Mouse (Mus musculus): ENCODE measurements around the gene Edrf1. TPM values are rescaled to one million over a fixed set of nuclear protein-coding genes. Genes with fewer than 3 reads are reported as not detected.

Edrf1 gene
- polyA plus RNA-seq, 1 experiment = 5.2 TPM

DNA sequence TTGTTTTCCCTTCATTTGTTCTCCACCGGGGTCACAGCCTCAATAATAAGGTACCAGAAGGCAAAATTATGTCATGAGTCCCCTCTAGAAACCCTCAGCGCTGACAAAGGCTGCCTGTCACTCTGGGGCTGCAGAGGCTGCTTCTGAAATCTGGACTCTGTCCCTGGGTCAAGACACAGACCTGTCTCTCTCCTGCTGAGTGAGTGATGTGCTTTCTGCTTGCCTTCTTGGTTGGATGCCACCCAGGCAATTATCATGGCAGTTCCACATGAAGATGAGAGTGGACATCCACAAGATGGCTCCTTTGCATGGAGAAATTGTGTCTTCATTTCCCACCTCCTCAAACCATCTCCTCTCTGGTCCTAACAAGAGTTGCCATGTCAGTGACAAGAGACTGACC, 34.2 kb upstream of the Edrf1 start:
- no peaks in the 10 kb centered on the region for H3K79me2 ChIP-seq (ENCODE audit: control insufficient read depth, insufficient read depth)

DNA sequence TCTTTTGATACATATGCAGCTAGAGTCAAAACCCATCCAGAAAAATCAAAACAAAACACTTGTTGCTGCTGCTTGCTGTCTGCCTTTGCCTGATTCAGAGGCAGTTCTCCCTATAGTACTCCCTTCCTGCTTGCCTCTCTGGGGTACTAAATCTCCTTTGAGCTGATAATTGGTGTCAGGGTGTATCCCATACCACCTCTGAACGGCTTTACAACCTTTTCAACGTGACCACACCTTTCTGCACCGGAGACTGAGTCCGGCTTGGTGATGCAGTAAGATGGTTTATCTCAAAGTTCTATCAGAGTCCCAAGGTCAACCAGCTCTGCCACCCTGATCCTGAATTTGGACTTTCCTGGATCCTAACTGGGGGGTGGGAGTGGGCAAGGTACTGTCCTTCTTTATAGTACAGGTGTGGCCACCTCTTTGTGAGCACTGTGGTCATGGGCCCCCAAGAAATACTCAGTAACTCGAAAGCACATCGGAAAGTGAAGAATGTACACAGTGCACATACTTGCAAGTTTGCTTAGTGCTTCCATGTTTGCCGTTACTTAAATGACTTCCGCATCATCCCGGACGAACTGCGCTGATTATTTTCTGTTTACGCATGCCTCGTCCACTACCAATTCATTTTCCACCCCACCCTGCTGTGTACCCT, 32.8 kb upstream of the Edrf1 start:
- Histone ChIP-seq H3ac (ENCODE audit: control insufficient read depth, insufficient read length) (no peak overlapping the region), H3K4me2 (ENCODE audit: low read depth) (no peak overlapping the region), H3K4me3 (no peak overlapping the region), H3K36me3 (ENCODE audit: control insufficient read depth, insufficient read depth) (no peaks in the 10 kb centered on the region), H3K27me3 (ENCODE audit: control insufficient read depth, insufficient read depth, insufficient read length) (peaks cover 17% of the 10 kb centered on the region), H3K79me2 (ENCODE audit: control insufficient read depth, insufficient read depth) (no peaks in the 10 kb centered on the region)
- TF ChIP-seq SRF (IDR thresholded peaks at IDR 0.05; ENCODE audit: control insufficient read depth, insufficient read length, low read depth) (no peak), E2F4 (IDR thresholded peaks at IDR 0.05; ENCODE audit: insufficient read depth) (no peak), POLR2A (IDR thresholded peaks at IDR 0.05; ENCODE audit: insufficient read length, low read depth) (no peak), MYOD1 (IDR thresholded peaks at IDR 0.05; ENCODE audit: control insufficient read depth in 1 of 3, insufficient read length in 2 of 3, low read depth in 2 of 3) (no peak), POLR2AphosphoS2 (IDR thresholded peaks at IDR 0.05; ENCODE audit: insufficient read length, low read depth) (no peak), REST (IDR thresholded peaks at IDR 0.05; ENCODE audit: insufficient read depth, insufficient read length) (no peak), USF1 (IDR thresholded peaks at IDR 0.05; ENCODE audit: low read depth) (no peak)

More for the DNA sequence above, 34.2 kb upstream of the Edrf1 start:
- no peak overlapping the region for H3K4me3 ChIP-seq
- no peak overlapping the region for H3ac ChIP-seq (ENCODE audit: control insufficient read depth, insufficient read length)
- TF ChIP-seq SRF (IDR thresholded peaks at IDR 0.05; ENCODE audit: control insufficient read depth, insufficient read length, low read depth) (no peak), REST (IDR thresholded peaks at IDR 0.05; ENCODE audit: insufficient read depth, insufficient read length) (no peak), POLR2AphosphoS2 (IDR thresholded peaks at IDR 0.05; ENCODE audit: insufficient read length, low read depth) (no peak), TCF12 (IDR thresholded peaks at IDR 0.05; ENCODE audit: insufficient read depth, poor library complexity, severe bottlenecking) (no peak), POLR2A (IDR thresholded peaks at IDR 0.05; ENCODE audit: insufficient read length, low read depth) (no peak), E2F4 (IDR thresholded peaks at IDR 0.05; ENCODE audit: insufficient read depth) (no peak), CEBPB (IDR thresholded peaks at IDR 0.05; ENCODE audit: insufficient read depth, poor library complexity, severe bottlenecking) (no peak), MYOD1 (IDR thresholded peaks at IDR 0.05; ENCODE audit: control insufficient read depth in 1 of 3, insufficient read length in 2 of 3, low read depth in 2 of 3) (no peak), USF1 (IDR thresholded peaks at IDR 0.05; ENCODE audit: low read depth) (no peak), MAX (IDR thresholded peaks at IDR 0.05; ENCODE audit: low read depth) (no peak), MYOG (IDR thresholded peaks at IDR 0.05; ENCODE audit: control insufficient read depth in 1 of 3, insufficient read depth in 1 of 3, insufficient read length in 2 of 3, low read depth in 2 of 3) (no peak), TCF3 (IDR thresholded peaks at IDR 0.05; ENCODE audit: insufficient read length, low read depth) (no peak)
- peaks cover 13% of the 10 kb centered on the region for H3K27me3 ChIP-seq (ENCODE audit: control insufficient read depth, insufficient read depth, insufficient read length)
- H3K4me2 ChIP-seq (ENCODE audit: low read depth) = no peak overlapping the region
- H3K36me3 ChIP-seq (ENCODE audit: control insufficient read depth, insufficient read depth) = no peaks in the 10 kb centered on the region

DNA sequence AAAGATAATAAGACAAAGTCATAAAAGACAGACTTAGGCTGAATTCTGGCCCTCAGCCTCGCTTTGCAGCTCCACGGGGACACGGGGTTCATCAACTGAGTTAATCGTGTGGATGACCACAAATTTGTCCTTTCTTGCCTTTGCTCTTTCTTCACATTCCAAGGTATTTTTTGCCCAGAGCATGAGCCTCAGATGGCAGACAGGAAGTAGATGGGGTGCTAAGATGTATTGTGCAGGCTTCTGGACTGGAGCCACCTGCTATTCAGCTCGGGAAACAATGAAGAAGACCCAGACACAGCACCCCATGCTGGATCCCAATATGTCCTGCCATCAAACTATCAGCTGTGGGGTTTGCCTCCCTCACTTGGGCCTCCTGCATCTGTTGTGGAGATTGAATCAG, 30.0 kb upstream of the Edrf1 start:
- peaks cover 24% of the 10 kb centered on the region for H3K27me3 ChIP-seq (ENCODE audit: control insufficient read depth, insufficient read depth, insufficient read length)
- H3K36me3 ChIP-seq (ENCODE audit: control insufficient read depth, insufficient read depth) = no peaks in the 10 kb centered on the region
- no peak overlapping the region for H3K4me3 ChIP-seq
- H3K79me2 ChIP-seq (ENCODE audit: control insufficient read depth, insufficient read depth) = no peaks in the 10 kb centered on the region
- H3K4me2 ChIP-seq (ENCODE audit: low read depth) = no peak overlapping the region
- no peak for TF ChIP-seq TCF12 (IDR thresholded peaks at IDR 0.05; ENCODE audit: insufficient read depth, poor library complexity, severe bottlenecking)
- TF ChIP-seq MYOD1 (IDR thresholded peaks at IDR 0.05; ENCODE audit: control insufficient read depth in 1 of 3, insufficient read length in 2 of 3, low read depth in 2 of 3) = no peak
- no peak for TF ChIP-seq SRF (IDR thresholded peaks at IDR 0.05; ENCODE audit: control insufficient read depth, insufficient read length, low read depth)
- TF ChIP-seq CEBPB (IDR thresholded peaks at IDR 0.05; ENCODE audit: insufficient read depth, poor library complexity, severe bottlenecking) = no peak
- TF ChIP-seq POLR2AphosphoS2 (IDR thresholded peaks at IDR 0.05; ENCODE audit: insufficient read length, low read depth) = no peak
- TF ChIP-seq REST (IDR thresholded peaks at IDR 0.05; ENCODE audit: insufficient read depth, insufficient read length) = no peak
- TF ChIP-seq MAX (IDR thresholded peaks at IDR 0.05; ENCODE audit: low read depth) = no peak
- no peak for TF ChIP-seq MYOG (IDR thresholded peaks at IDR 0.05; ENCODE audit: control insufficient read depth in 1 of 3, insufficient read depth in 1 of 3, insufficient read length in 2 of 3, low read depth in 2 of 3)
- TF ChIP-seq E2F4 (IDR thresholded peaks at IDR 0.05; ENCODE audit: insufficient read depth) = no peak
- TF ChIP-seq TCF3 (IDR thresholded peaks at IDR 0.05; ENCODE audit: insufficient read length, low read depth) = no peak
- TF ChIP-seq POLR2A (IDR thresholded peaks at IDR 0.05; ENCODE audit: insufficient read length, low read depth) = no peak
- no peak overlapping the region for H3ac ChIP-seq (ENCODE audit: control insufficient read depth, insufficient read length)

DNA sequence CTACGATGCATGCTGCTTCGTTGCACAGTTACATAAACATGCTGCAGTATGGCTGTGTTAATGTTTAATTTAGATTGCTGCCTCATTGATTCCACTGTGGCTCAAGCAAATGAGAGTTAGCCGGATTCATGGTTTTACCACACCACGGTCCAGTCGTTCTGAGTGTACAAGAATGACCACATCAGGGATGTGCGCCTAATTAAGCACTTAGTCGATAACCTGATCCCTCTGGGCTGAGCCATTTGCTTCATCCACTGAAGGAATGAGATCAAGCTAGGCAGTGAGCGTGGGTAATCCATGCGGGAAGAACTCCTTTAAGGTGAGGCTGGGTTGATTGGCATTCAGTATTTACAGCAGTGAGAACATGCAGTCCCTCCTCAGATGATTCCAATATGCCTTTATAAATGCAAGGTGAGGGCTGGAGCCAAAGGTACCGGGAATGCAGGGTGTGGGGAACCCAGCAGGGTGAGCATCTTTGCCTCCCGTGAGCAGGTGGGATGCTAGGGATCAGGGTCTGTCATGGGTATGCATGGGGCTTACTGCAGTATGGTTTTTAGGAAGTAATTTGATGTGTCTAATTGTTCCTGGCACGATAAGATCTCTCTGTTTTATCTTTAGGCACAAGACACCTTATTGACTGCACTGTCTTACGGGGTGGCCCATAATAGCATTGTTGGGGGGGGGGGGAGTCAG, 29.3 kb upstream of the Edrf1 start:
- Histone ChIP-seq H3K27me3 (ENCODE audit: control insufficient read depth, insufficient read depth, insufficient read length) (peaks cover 24% of the 10 kb centered on the region), H3ac (ENCODE audit: control insufficient read depth, insufficient read length) (no peak overlapping the region), H3K4me2 (ENCODE audit: low read depth) (no peak overlapping the region), H3K79me2 (ENCODE audit: control insufficient read depth, insufficient read depth) (no peaks in the 10 kb centered on the region), H3K4me3 (no peak overlapping the region), H3K36me3 (ENCODE audit: control insufficient read depth, insufficient read depth) (no peaks in the 10 kb centered on the region)
- TF ChIP-seq REST (IDR thresholded peaks at IDR 0.05; ENCODE audit: insufficient read depth, insufficient read length) = no peak
